Mouse (Mus musculus) neural tube, embryonic 14.5 days (tissue): Measurements from ENCODE around the gene Fgfr2. TPM values are rescaled to one million over a fixed set of nuclear protein-coding genes. Genes with fewer than 3 reads are reported as not detected.

Experiments used
- ATAC-seq: fragments of 200-750 bp; cut with Nextera tagmentation; 2 replicates; pipeline ENCODE4 v1.8.0; 2017; ENCODE audit warnings: low read depth, mild to moderate bottlenecking, moderate TSS enrichment, moderate library complexity
- H3K27ac ChIP-seq: fragments of 300-500 bp; sonication (generic); 2 replicates; pipeline ENCODE4 v1.5.1; 2014; ENCODE audit warnings: low read depth, mild to moderate bottlenecking, control low read depth, low read length, moderate library complexity, mixed read lengths
- H3K27me3 ChIP-seq: fragments of 300-500 bp; sonication (generic); 2 replicates; pipeline ENCODE4 v1.6.1; 2014; ENCODE audit warnings: low read length; ENCODE audit not compliant: control insufficient read depth, insufficient read depth
- H3K36me3 ChIP-seq: fragments of 300-500 bp; sonication (generic); 2 replicates; pipeline ENCODE4 v1.6.1; 2014; ENCODE audit warnings: low read length, mixed read lengths; ENCODE audit not compliant: control insufficient read depth, insufficient read depth
- H3K4me1 ChIP-seq: fragments of 300-500 bp; sonication (generic); 2 replicates; pipeline ENCODE4 v1.6.1; 2014; ENCODE audit warnings: low read length; ENCODE audit not compliant: control insufficient read depth, insufficient read depth
- H3K4me2 ChIP-seq: fragments of 300-500 bp; sonication (generic); 2 replicates; pipeline ENCODE4 v1.6.1; 2014; ENCODE audit warnings: mild to moderate bottlenecking, low read depth, low read length, control low read depth
- H3K4me3 ChIP-seq: fragments of 300-500 bp; sonication (generic); 2 replicates; pipeline ENCODE4 v1.5.1; 2014; ENCODE audit warnings: low read depth, low read length, control low read depth, mixed read lengths
- H3K9ac ChIP-seq: fragments of 300-500 bp; sonication (generic); replicated peaks from 2 replicates; pipeline ENCODE4 v1.6.1; 2014; ENCODE audit warnings: low read depth, mild to moderate bottlenecking, control low read depth, low read length, mixed read lengths
- H3K9me3 ChIP-seq: fragments of 300-500 bp; sonication (generic); 2 replicates; pipeline ENCODE4 v1.6.1; 2016; ENCODE audit warnings: low read length; ENCODE audit not compliant: control insufficient read depth
- WGBS: fragments of 180-500 bp; shearing (Covaris S2); extraction: QIAGEN DNeasy Blood & Tissue Kit; methylation state at CpG from one replicate; pipeline ENCODE4 v1.1.7; 2014; 5-methylcytosine and 5-hydroxymethylcytosine counted together
- polyA plus RNA-seq: library from polyadenylated mRNA; unstranded; fragments of >200 nt; fragmentation: Nextera tagmentation; extraction: Ambion mirVana; gene quantifications from 2 replicates; pipeline ENCODE4 v1.2.1, GENCODE M21; 2014

Fgfr2 gene
- polyA plus RNA-seq, 1 experiment from 2014 or later = 28.1 TPM

- H3K27me3 ChIP-seq = no peaks in the 10 kb centered on the region
- H3K4me1 ChIP-seq = no peaks in the 10 kb centered on the region
- no peak for ATAC-seq
- 87% methylated on average over 5 of the region's 5 CpGs for WGBS
- H3K4me3 ChIP-seq = no peak overlapping the region
- no peak overlapping the region for H3K4me2 ChIP-seq
- no peaks in the 10 kb centered on the region for H3K36me3 ChIP-seq
- H3K9ac ChIP-seq = no peak overlapping the region
- no peak overlapping the region for H3K27ac ChIP-seq
- H3K9me3 ChIP-seq = no peaks in the 10 kb centered on the region
These were observed 730.1 kb downstream of the Fgfr2 start for GRCm38 (mm10) chr7:132393014-132393406.

- no peak overlapping the region for H3K4me3 ChIP-seq
- H3K4me2 ChIP-seq = no peak overlapping the region
- no peaks in the 10 kb centered on the region for H3K9me3 ChIP-seq
- no peaks in the 10 kb centered on the region for H3K4me1 ChIP-seq
- H3K27me3 ChIP-seq = no peaks in the 10 kb centered on the region
- H3K36me3 ChIP-seq = no peaks in the 10 kb centered on the region
- 77% methylated on average over 13 of the region's 13 CpGs for WGBS
- ATAC-seq = no peak
- H3K27ac ChIP-seq = no peak overlapping the region
- H3K9ac ChIP-seq = no peak overlapping the region
These were observed 730.7 kb downstream of the Fgfr2 start for GRCm38 (mm10) chr7:132392233-132393013.

GRCm38 (mm10) chr7:132389473-132389872 lies 733.7 kb downstream of the Fgfr2 start:
- 74% methylated on average over 7 of the region's 7 CpGs for WGBS
- Histone ChIP-seq H3K4me3 (no peak overlapping the region), H3K4me2 (no peak overlapping the region), H3K27me3 (no peaks in the 10 kb centered on the region), H3K9me3 (no peaks in the 10 kb centered on the region), H3K9ac (no peak overlapping the region), H3K4me1 (peaks cover 10% of the 10 kb centered on the region), H3K36me3 (no peaks in the 10 kb centered on the region), H3K27ac (no peak overlapping the region)
- ATAC-seq = no peak

- Histone ChIP-seq H3K4me1 (peaks cover 10% of the 10 kb centered on the region), H3K4me2 (no peak overlapping the region), H3K9me3 (no peaks in the 10 kb centered on the region), H3K36me3 (no peaks in the 10 kb centered on the region), H3K27me3 (no peaks in the 10 kb centered on the region), H3K27ac (no peak overlapping the region), H3K9ac (no peak overlapping the region), H3K4me3 (no peak overlapping the region)
- WGBS = 69% methylated on average over 5 of the region's 5 CpGs
- no peak for ATAC-seq
These were observed 735.6 kb downstream of the Fgfr2 start for GRCm38 (mm10) chr7:132387507-132387906.

- 39% methylated on average over 8 of the region's 8 CpGs for WGBS
- H3K4me3 ChIP-seq = no peak overlapping the region
- no peaks in the 10 kb centered on the region for H3K36me3 ChIP-seq
- no peak overlapping the region for H3K9ac ChIP-seq
- ATAC-seq = no peak
- no peaks in the 10 kb centered on the region for H3K9me3 ChIP-seq
- no peak overlapping the region for H3K4me2 ChIP-seq
- H3K27ac ChIP-seq = no peak overlapping the region
- no peaks in the 10 kb centered on the region for H3K27me3 ChIP-seq
- H3K4me1 ChIP-seq = peaks cover 10% of the 10 kb centered on the region
These were observed 736.8 kb downstream of the Fgfr2 start for GRCm38 (mm10) chr7:132386316-132386715.

GRCm38 (mm10) chr7:132385456-132386130 lies 737.6 kb downstream of the Fgfr2 start:
- no peak overlapping the region for H3K4me3 ChIP-seq
- peaks cover 10% of the 10 kb centered on the region for H3K4me1 ChIP-seq
- H3K4me2 ChIP-seq = no peak overlapping the region
- no peak for ATAC-seq
- H3K9me3 ChIP-seq = no peaks in the 10 kb centered on the region
- no peak overlapping the region for H3K27ac ChIP-seq
- H3K36me3 ChIP-seq = no peaks in the 10 kb centered on the region
- WGBS = 9% methylated on average over 7 of the region's 7 CpGs
- H3K27me3 ChIP-seq = no peaks in the 10 kb centered on the region
- H3K9ac ChIP-seq = no peak overlapping the region

GRCm38 (mm10) chr7:132384736-132385455 lies 738.3 kb downstream of the Fgfr2 start:
- no peak overlapping the region for H3K4me3 ChIP-seq
- H3K9ac ChIP-seq = no peak overlapping the region
- no peak overlapping the region for H3K27ac ChIP-seq
- H3K4me1 ChIP-seq = peaks cover 10% of the 10 kb centered on the region
- ATAC-seq = no peak; the same call in 1 of the 2 replicates
- H3K4me2 ChIP-seq = no peak overlapping the region
- 10% methylated on average over 8 of the region's 8 CpGs for WGBS
- H3K36me3 ChIP-seq = no peaks in the 10 kb centered on the region
- no peaks in the 10 kb centered on the region for H3K27me3 ChIP-seq
- H3K9me3 ChIP-seq = no peaks in the 10 kb centered on the region

- Histone ChIP-seq H3K4me1 (peaks cover 14% of the 10 kb centered on the region), H3K27ac (no peak overlapping the region), H3K27me3 (no peaks in the 10 kb centered on the region), H3K36me3 (no peaks in the 10 kb centered on the region), H3K4me3 (no peak overlapping the region), H3K9me3 (no peaks in the 10 kb centered on the region), H3K4me2 (no peak overlapping the region), H3K9ac (no peak overlapping the region)
- no peak for ATAC-seq
- WGBS = 34% methylated on average over 1 of the region's 1 CpGs
These were observed 742.4 kb downstream of the Fgfr2 start for GRCm38 (mm10) chr7:132380634-132381336.
